Mouse (Mus musculus): ENCODE data around the gene Cnn1. TPM values are rescaled to one million over a fixed set of nuclear protein-coding genes. Genes with fewer than 3 reads are reported as not detected.
"Not testable (repeated sequence)": the region's sequence is repeated elsewhere in the genome, so short reads cannot be mapped to it uniquely, and the experiment has no call there.

Gene Cnn1
- polyA plus RNA-seq, 1 experiment from 2014 or later: 2.4 TPM

- no peak overlapping the region for H3K4me3 ChIP-seq
- no peaks in the 10 kb centered on the region for H3K36me3 ChIP-seq
- H3K9me3 ChIP-seq: no peaks in the 10 kb centered on the region
- H3K4me1 ChIP-seq (replicated peaks): peaks cover 14% of the 10 kb centered on the region
- H3K27ac ChIP-seq: no peak overlapping the region
- 35% methylated on average over 2 of the region's 2 CpGs for WGBS
- DNase-seq (ENCODE audit: low spot score): peak; percentile 46
- peaks cover 31% of the 10 kb centered on the region for H3K27me3 ChIP-seq (ENCODE audit: insufficient read depth, poor library complexity, severe bottlenecking)
Measured at GRCm38 (mm10) chr9:22138480-22138879, 39.5 kb downstream of the Cnn1 start.

- Histone ChIP-seq H3K27me3 (ENCODE audit: insufficient read depth, poor library complexity, severe bottlenecking) (peaks cover 30% of the 10 kb centered on the region), H3K9me3 (no peaks in the 10 kb centered on the region), H3K4me3 (no peak overlapping the region), H3K4me1 (replicated peaks) (peaks cover 14% of the 10 kb centered on the region), H3K36me3 (no peaks in the 10 kb centered on the region), H3K27ac (no peak overlapping the region)
- WGBS: 92% methylated on average over 5 of the region's 5 CpGs
- DNase-seq (ENCODE audit: low spot score): no peak
Measured at GRCm38 (mm10) chr9:22139746-22140145, 40.7 kb downstream of the Cnn1 start.

GRCm38 (mm10) chr9:22143108-22144037, 44.4 kb downstream of the Cnn1 start:
- Histone ChIP-seq H3K4me3 (no peak overlapping the region), H3K27ac (no peak overlapping the region), H3K36me3 (no peaks in the 10 kb centered on the region), H3K27me3 (ENCODE audit: insufficient read depth, poor library complexity, severe bottlenecking) (no peaks in the 10 kb centered on the region), H3K4me1 (replicated peaks) (no peaks in the 10 kb centered on the region), H3K9me3 (peaks cover 11% of the 10 kb centered on the region; the same call in 1 of the 2 replicates)
- peak; percentile 86 for DNase-seq (ENCODE audit: low spot score)
- WGBS: 58% methylated on average over 17 of the region's 17 CpGs

- 89% methylated on average over 8 of the region's 8 CpGs for WGBS
- Histone ChIP-seq H3K27ac (no peak overlapping the region), H3K4me1 (replicated peaks) (no peaks in the 10 kb centered on the region), H3K27me3 (ENCODE audit: insufficient read depth, poor library complexity, severe bottlenecking) (no peaks in the 10 kb centered on the region), H3K4me3 (no peak overlapping the region), H3K9me3 (peaks cover 13% of the 10 kb centered on the region; the same call in 1 of the 2 replicates), H3K36me3 (no peaks in the 10 kb centered on the region)
- DNase-seq (ENCODE audit: low spot score): no peak
Measured at GRCm38 (mm10) chr9:22144304-22144965, 45.4 kb downstream of the Cnn1 start.

DNA sequence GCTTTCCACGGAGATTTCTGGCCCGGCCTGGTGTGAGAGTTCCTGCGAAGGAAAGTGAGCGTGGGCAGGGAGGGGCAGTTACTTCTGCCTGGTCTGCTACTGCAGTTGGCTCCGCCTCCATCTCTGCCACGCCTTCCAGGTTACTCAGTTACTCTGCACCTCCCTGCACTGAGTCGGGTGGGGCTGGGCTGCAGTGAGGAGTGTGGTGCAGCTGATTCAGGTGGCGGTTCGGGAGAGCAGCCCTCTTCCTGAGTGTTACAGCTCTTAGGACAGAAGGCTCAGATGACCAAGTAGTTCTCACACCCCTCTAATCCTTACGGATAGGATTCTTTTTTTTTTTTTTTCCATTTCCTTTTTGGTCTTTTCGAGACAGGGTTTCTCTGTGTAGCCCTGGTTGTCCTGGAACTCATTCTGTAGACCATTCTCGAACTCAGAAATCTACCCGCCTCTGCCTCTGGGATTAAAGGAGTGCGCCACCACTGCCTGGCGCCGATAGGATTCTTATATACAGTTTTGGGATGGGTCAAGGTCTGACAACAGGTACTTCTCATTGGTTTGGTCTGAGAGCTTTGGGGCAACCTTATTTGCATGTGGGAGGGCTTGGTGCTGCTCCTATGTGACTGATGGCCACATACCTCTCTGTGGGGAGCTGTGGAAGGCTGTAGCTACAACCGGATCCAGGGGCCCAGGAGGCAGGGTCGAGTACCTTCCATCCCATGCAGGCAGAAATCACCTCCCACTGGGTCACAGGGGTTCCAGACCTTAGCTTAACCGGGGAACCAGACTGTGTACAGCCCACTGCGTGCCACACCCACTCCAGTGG, 50.6 kb downstream of the Cnn1 start:
- 75% methylated on average over 20 of the region's 20 CpGs for WGBS
- no peak for DNase-seq (ENCODE audit: low spot score)
- H3K27me3 ChIP-seq (ENCODE audit: insufficient read depth, poor library complexity, severe bottlenecking): no peaks in the 10 kb centered on the region
- H3K4me1 ChIP-seq (replicated peaks): no peaks in the 10 kb centered on the region
- H3K27ac ChIP-seq: no peak overlapping the region
- H3K36me3 ChIP-seq: no peaks in the 10 kb centered on the region
- no peak overlapping the region for H3K4me3 ChIP-seq
- peaks cover 18% of the 10 kb centered on the region; the same call in 1 of the 2 replicates for H3K9me3 ChIP-seq

GRCm38 (mm10) chr9:22150249-22150693, 51.3 kb downstream of the Cnn1 start:
- not testable (repeated sequence) for H3K27me3 ChIP-seq (ENCODE audit: insufficient read depth, poor library complexity, severe bottlenecking); H3K36me3 ChIP-seq; H3K4me1 ChIP-seq (replicated peaks); H3K4me3 ChIP-seq; DNase-seq (ENCODE audit: low spot score); H3K27ac ChIP-seq
- 88% methylated on average over 7 of the region's 7 CpGs for WGBS
- peaks cover 18% of the 10 kb centered on the region; the same call in 1 of the 2 replicates for H3K9me3 ChIP-seq

- H3K4me3 ChIP-seq: no peak overlapping the region
- WGBS: 93% methylated on average over 2 of the region's 2 CpGs
- no peaks in the 10 kb centered on the region for H3K36me3 ChIP-seq
- H3K4me1 ChIP-seq (replicated peaks): peaks cover 4% of the 10 kb centered on the region
- no peak for DNase-seq (ENCODE audit: low spot score)
- no peak overlapping the region for H3K27ac ChIP-seq
- peaks cover 18% of the 10 kb centered on the region; the same call in 1 of the 2 replicates for H3K9me3 ChIP-seq
- no peaks in the 10 kb centered on the region for H3K27me3 ChIP-seq (ENCODE audit: insufficient read depth, poor library complexity, severe bottlenecking)
Measured at GRCm38 (mm10) chr9:22150946-22151345, 51.9 kb downstream of the Cnn1 start.

GRCm38 (mm10) chr9:22153810-22154209, 54.8 kb downstream of the Cnn1 start:
- no peak overlapping the region for H3K27ac ChIP-seq
- DNase-seq (ENCODE audit: low spot score): no peak
- H3K4me1 ChIP-seq (replicated peaks): peaks cover 21% of the 10 kb centered on the region
- peaks cover 8% of the 10 kb centered on the region; the same call in 1 of the 2 replicates for H3K9me3 ChIP-seq
- 92% methylated on average over 3 of the region's 3 CpGs for WGBS
- H3K36me3 ChIP-seq: peaks cover 10% of the 10 kb centered on the region
- peaks cover 12% of the 10 kb centered on the region for H3K27me3 ChIP-seq (ENCODE audit: insufficient read depth, poor library complexity, severe bottlenecking)
- no peak overlapping the region for H3K4me3 ChIP-seq

GRCm38 (mm10) chr9:22155614-22156013, 56.6 kb downstream of the Cnn1 start:
- peak overlapping the region; percentile 27; the same call in 1 of the 2 replicates for H3K4me3 ChIP-seq
- peak; percentile 53 for DNase-seq (ENCODE audit: low spot score)
- H3K36me3 ChIP-seq: peaks cover 12% of the 10 kb centered on the region
- 31% methylated on average over 10 of the region's 10 CpGs for WGBS
- H3K4me1 ChIP-seq (replicated peaks): peaks cover 21% of the 10 kb centered on the region
- H3K27me3 ChIP-seq (ENCODE audit: insufficient read depth, poor library complexity, severe bottlenecking): peaks cover 12% of the 10 kb centered on the region
- H3K9me3 ChIP-seq: no peaks in the 10 kb centered on the region
- H3K27ac ChIP-seq: no peak overlapping the region

- Histone ChIP-seq H3K4me1 (replicated peaks) (peaks cover 21% of the 10 kb centered on the region), H3K36me3 (peaks cover 12% of the 10 kb centered on the region), H3K27me3 (ENCODE audit: insufficient read depth, poor library complexity, severe bottlenecking) (peaks cover 12% of the 10 kb centered on the region), H3K4me3 (peak within 1 kb of the TSS; percentile 77), H3K27ac (peak within 1 kb of the TSS; percentile 93), H3K9me3 (no peaks in the 10 kb centered on the region)
- DNase-seq (ENCODE audit: low spot score): peak; percentile 99
- under 1% methylated on average over 65 of the region's 65 CpGs for WGBS
Measured at GRCm38 (mm10) chr9:22156497-22157245, 57.7 kb downstream of the Cnn1 start, which contains the start of gene Pigyl. Gene Pigyl (plus strand): TSS chr9:22156846.

- peak overlapping the region; percentile 77 for H3K4me3 ChIP-seq
- peaks cover 12% of the 10 kb centered on the region for H3K27me3 ChIP-seq (ENCODE audit: insufficient read depth, poor library complexity, severe bottlenecking)
- WGBS: 68% methylated on average over 34 of the region's 34 CpGs
- no peak for DNase-seq (ENCODE audit: low spot score)
- H3K9me3 ChIP-seq: no peaks in the 10 kb centered on the region
- H3K36me3 ChIP-seq: peaks cover 12% of the 10 kb centered on the region
- peak overlapping the region; percentile 93; the same call in 1 of the 2 replicates for H3K27ac ChIP-seq
- peaks cover 21% of the 10 kb centered on the region for H3K4me1 ChIP-seq (replicated peaks)
Measured at GRCm38 (mm10) chr9:22157516-22158265, 58.7 kb downstream of the Cnn1 start.

Data from hindbrain, embryonic 10.5 days (tissue).